Mouse (Mus musculus) midbrain, embryonic 11.5 days (tissue): ENCODE measurements at regions not wholly inside any gene's neighbourhood (a gene's known extent, or its start where the extent isn't known, plus 50 kb on each side); places are given as distances from the start of the nearest gene placed in this dataset.

ENCODE experiments used
- ATAC-seq: fragments of 200-750 bp; cut with Nextera tagmentation; 2 replicates; pipeline ENCODE4 v1.8.0; 2017; ENCODE audit warnings: moderate TSS enrichment, moderate library complexity; ENCODE audit not compliant: low FRiP score
- DNase-seq: peaks from one replicate; pipeline ENCODE4 v3.0.0; 2015; ENCODE audit warnings: low spot score; ENCODE audit errors: missing footprints
- H3K27ac ChIP-seq: fragments of 300-500 bp; sonication (generic); 2 replicates; pipeline ENCODE4 v1.5.1; 2014; ENCODE audit warnings: low read depth, low read length
- H3K27me3 ChIP-seq: fragments of 300-500 bp; sonication (generic); 2 replicates; pipeline ENCODE4 v1.6.1; 2014; ENCODE audit warnings: mild to moderate bottlenecking, low read length, moderate library complexity, mixed read lengths; ENCODE audit not compliant: control insufficient read depth, insufficient read depth
- H3K36me3 ChIP-seq: fragments of 300-500 bp; sonication (generic); 2 replicates; pipeline ENCODE4 v1.6.1; 2014; ENCODE audit warnings: mild to moderate bottlenecking, low read length, moderate library complexity, mixed read lengths; ENCODE audit not compliant: control insufficient read depth, insufficient read depth
- H3K4me1 ChIP-seq: fragments of 300-500 bp; sonication (generic); 2 replicates; pipeline ENCODE4 v1.6.1; 2014; ENCODE audit warnings: low read length; ENCODE audit not compliant: control insufficient read depth, insufficient read depth
- H3K4me2 ChIP-seq: fragments of 300-500 bp; sonication (generic); 2 replicates; pipeline ENCODE4 v1.6.1; 2014; ENCODE audit warnings: mild to moderate bottlenecking, moderate library complexity
- H3K4me3 ChIP-seq: fragments of 300-500 bp; sonication (generic); 2 replicates; pipeline ENCODE4 v1.5.1; 2014; ENCODE audit warnings: low read depth, low read length
- H3K9ac ChIP-seq: fragments of 300-500 bp; sonication (generic); 2 replicates; pipeline ENCODE4 v1.6.1; 2014; ENCODE audit warnings: low read length
- H3K9me3 ChIP-seq: fragments of 300-500 bp; sonication (generic); 2 replicates; pipeline ENCODE4 v1.6.1; 2016; ENCODE audit warnings: low read length; ENCODE audit not compliant: control insufficient read depth
- WGBS: fragments of 180-500 bp; shearing (Covaris S2); extraction: QIAGEN DNeasy Blood & Tissue Kit; methylation state at CpG from one replicate; pipeline ENCODE4 v1.1.7; 2014; 5-methylcytosine and 5-hydroxymethylcytosine counted together

DNA sequence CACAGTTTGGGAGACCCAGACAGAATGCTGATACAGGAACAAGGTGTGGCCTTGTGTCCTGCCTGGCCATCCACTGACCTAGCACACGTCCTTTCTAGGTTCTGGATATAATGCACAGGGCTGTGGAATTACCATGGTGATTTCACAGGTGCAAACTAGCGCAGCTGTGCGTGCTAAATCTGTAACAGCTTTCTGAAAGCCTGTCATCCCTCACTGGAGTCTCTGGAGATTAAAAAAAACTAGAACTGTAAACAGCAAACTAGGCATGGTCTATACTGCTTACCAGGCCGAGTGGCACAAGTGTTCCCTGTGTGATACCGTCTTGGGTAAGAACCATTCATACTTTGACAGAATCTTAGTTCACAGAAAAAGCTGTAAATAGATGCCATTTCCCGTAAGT, 69.9 kb upstream of the Tmtc1 start:
- H3K27me3 ChIP-seq = no peaks in the 10 kb centered on the region
- H3K4me3 ChIP-seq = no peak overlapping the region
- no peaks in the 10 kb centered on the region for H3K36me3 ChIP-seq
- no peaks in the 10 kb centered on the region for H3K9me3 ChIP-seq
- no peak overlapping the region for H3K9ac ChIP-seq
- DNase-seq (no peak), ATAC-seq (no peak)
- 85% methylated on average over 6 of the region's 6 CpGs for WGBS
- no peak overlapping the region for H3K27ac ChIP-seq
- no peak overlapping the region for H3K4me2 ChIP-seq
- H3K4me1 ChIP-seq = no peaks in the 10 kb centered on the region

DNA sequence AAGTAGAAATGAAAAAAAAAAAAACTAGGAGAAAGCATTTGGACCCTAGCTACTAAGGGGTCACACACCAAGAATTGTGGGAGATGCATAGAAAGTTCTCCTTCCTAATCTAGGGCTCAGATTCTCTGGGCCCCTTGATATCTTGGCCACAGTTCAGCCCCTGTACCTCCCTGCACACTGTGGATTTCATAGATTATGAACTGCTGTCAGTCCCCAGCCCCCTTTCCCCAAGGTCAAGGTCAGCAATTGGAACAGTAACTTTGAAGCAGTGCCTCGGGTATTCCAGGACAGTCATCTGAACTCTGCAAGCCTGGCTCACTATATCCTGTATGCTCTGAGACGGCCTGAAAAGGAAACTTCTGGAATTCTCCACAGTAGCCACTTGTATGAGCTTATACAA, 68.9 kb upstream of the Tmtc1 start:
- DNase-seq = no peak
- no peaks in the 10 kb centered on the region for H3K4me1 ChIP-seq
- no peak overlapping the region for H3K4me2 ChIP-seq
- H3K9me3 ChIP-seq = no peaks in the 10 kb centered on the region
- H3K4me3 ChIP-seq = no peak overlapping the region
- no peaks in the 10 kb centered on the region for H3K36me3 ChIP-seq
- WGBS = 59% methylated on average over 2 of the region's 2 CpGs
- H3K27ac ChIP-seq = no peak overlapping the region
- ATAC-seq = no peak
- H3K27me3 ChIP-seq = no peaks in the 10 kb centered on the region
- no peak overlapping the region for H3K9ac ChIP-seq

DNA sequence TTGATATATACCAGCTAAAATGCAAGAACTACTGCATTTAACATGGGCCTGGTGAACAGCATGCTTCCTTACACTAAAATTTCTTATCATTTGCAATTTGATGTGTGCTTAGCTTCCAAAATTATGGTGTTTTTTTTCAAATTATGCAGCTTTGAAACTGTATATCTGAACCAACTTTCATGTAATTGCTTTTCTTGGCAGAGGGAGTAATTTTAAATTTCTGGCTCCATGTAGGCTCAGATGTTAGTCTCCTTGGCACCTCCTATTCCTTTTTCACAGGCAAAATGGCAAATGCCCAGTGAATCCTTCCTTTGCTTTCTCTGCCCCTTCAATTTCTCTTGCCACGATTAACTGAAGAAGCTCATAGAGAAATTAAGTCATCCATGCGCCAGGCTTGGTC, 61.1 kb upstream of the Tmtc1 start:
- Histone ChIP-seq H3K4me3 (no peak overlapping the region), H3K9me3 (no peaks in the 10 kb centered on the region)
- WGBS = 86% methylated on average over 2 of the region's 2 CpGs

DNA sequence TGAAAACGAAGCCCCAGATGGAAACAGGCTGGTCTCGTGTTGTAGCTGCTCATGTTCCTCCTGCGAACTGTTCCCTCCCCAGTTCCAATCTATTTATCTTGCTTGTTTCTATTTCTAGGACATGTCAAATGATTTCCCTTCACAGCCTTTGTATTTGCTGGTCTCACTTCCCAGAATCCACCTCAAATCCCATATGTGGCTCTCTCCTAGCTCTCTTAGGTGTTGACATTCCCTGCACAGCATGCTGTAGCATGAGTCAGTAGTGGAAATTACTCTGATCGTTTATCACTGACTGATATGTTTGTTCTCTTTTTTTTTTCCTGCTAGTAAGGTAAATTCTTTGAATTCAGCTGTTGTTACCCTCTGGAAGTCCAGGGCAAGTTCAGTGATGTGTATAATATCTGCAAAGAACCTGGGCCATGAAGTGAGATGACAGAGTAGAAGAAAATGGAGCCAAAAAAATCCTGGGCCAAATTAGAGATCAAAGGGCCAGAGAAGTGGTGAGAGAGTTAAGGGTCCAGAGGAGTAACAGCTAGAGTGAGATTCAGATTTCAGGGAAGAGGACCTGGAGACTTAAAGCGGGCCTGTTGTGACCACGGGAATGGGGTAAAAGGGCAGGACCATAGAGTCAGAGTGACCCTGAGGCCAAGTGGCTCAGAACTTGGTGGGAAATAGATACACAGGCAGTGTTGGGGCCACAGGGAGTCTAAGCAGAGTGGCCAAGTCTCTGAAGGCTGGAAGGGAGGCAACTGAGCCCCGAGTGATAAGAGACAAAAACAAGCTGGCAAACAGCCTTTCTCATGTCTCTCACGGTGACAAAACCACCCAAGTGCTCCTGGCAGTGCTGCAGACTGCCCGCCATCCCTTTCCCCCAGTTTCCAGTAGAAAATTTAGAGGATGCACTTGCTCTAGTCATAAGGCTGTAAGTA, 56.3 kb upstream of the Tmtc1 start:
- H3K9me3 ChIP-seq = no peaks in the 10 kb centered on the region
- no peaks in the 10 kb centered on the region for H3K36me3 ChIP-seq
- no peak overlapping the region for H3K4me2 ChIP-seq
- no peak overlapping the region for H3K4me3 ChIP-seq
- no peaks in the 10 kb centered on the region for H3K27me3 ChIP-seq
- no peak overlapping the region for H3K9ac ChIP-seq
- ATAC-seq = no peak
- H3K27ac ChIP-seq = no peak overlapping the region
- DNase-seq = no peak
- H3K4me1 ChIP-seq = no peaks in the 10 kb centered on the region
- WGBS = 70% methylated on average over 9 of the region's 9 CpGs

More for the DNA sequence above, 61.1 kb upstream of the Tmtc1 start:
- H3K27me3 ChIP-seq = no peaks in the 10 kb centered on the region
- H3K4me2 ChIP-seq = no peak overlapping the region
- DNase-seq (no peak), ATAC-seq (no peak)
- no peak overlapping the region for H3K27ac ChIP-seq
- no peak overlapping the region for H3K9ac ChIP-seq
- no peaks in the 10 kb centered on the region for H3K4me1 ChIP-seq
- no peaks in the 10 kb centered on the region for H3K36me3 ChIP-seq
